Mouse (Mus musculus): ENCODE results near the gene Pou4f2. TPM values are rescaled to one million over a fixed set of nuclear protein-coding genes. Genes with fewer than 3 reads are reported as not detected.

Pou4f2 gene
- polyA plus RNA-seq, 1 experiment from 2014 or later, result not detected

DNA sequence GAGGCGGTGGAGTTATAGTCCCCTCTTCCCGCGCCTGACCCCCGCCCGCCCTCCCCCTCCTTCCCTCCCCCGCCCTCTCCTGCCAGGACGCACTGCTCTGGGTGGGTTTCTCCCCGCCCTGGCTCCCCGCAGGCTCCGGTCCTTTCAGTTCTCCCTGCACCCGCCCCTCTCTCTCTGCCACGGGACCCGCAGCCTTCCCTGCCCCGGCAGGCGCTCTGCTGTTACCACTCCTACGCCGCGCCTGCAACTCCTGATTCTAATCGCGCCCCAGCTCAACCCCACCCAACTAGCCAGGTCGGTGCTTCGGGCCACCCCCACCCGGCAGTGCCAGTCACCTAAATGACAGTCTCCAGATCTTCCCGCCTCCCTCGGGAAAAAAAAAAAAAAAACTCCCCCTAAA, 216 bp upstream of the Pou4f2 start:
- H3K4me3 ChIP-seq (ENCODE audit: low read depth, low read length), result peak overlapping the region; percentile 29
- H3K36me3 ChIP-seq (ENCODE audit: control insufficient read depth, insufficient read depth, low read length), result no peaks in the 10 kb centered on the region
- peaks cover 72% of the 10 kb centered on the region for H3K27me3 ChIP-seq (ENCODE audit: control insufficient read depth, insufficient read depth, low read length)
- H3K4me2 ChIP-seq (replicated peaks; ENCODE audit: low read depth, low read length), result peak overlapping the region; percentile 51
- ATAC-seq (ENCODE audit: insufficient number of reproducible peaks, insufficient read depth, low FRiP score, low read depth), result peak; percentile 42; the same call in 1 of the 2 replicates
- H3K4me1 ChIP-seq (ENCODE audit: control insufficient read depth, insufficient read depth, low read length), result peaks cover 3% of the 10 kb centered on the region; the same call in 1 of the 2 replicates
- no peak overlapping the region for H3K9ac ChIP-seq (replicated peaks; ENCODE audit: low read depth, low read length)
- no peak overlapping the region for H3K27ac ChIP-seq (ENCODE audit: low read length)
- H3K9me3 ChIP-seq (ENCODE audit: control insufficient read depth, low read depth, low read length), result no peaks in the 10 kb centered on the region
- 0% methylated on average over 19 of the region's 25 CpGs for WGBS

DNA sequence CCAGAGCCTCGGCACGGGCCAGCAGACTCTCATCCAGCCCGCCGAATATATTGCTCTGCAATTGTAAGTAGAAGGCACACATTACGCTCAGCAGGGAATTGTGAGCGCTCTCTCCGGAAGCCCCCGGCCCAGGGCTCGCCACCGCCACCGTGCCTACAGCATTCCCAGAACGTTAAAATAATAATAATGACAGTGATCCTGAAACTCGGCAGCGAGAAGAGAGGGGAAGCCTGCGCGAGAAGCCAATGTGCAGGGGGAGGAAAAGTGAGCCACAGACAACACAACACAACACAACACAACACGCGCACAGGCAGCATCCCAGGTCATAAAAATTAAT, 853 bp downstream of the Pou4f2 start:
- H3K27ac ChIP-seq (ENCODE audit: low read length), result no peak overlapping the region
- H3K36me3 ChIP-seq (ENCODE audit: control insufficient read depth, insufficient read depth, low read length), result no peaks in the 10 kb centered on the region
- no peak for ATAC-seq (ENCODE audit: insufficient number of reproducible peaks, insufficient read depth, low FRiP score, low read depth)
- WGBS, result under 1% methylated on average over 18 of the region's 18 CpGs
- peaks cover 3% of the 10 kb centered on the region; the same call in 1 of the 2 replicates for H3K4me1 ChIP-seq (ENCODE audit: control insufficient read depth, insufficient read depth, low read length)
- no peak overlapping the region; the same call in 1 of the 2 replicates for H3K4me2 ChIP-seq (replicated peaks; ENCODE audit: low read depth, low read length)
- no peaks in the 10 kb centered on the region for H3K9me3 ChIP-seq (ENCODE audit: control insufficient read depth, low read depth, low read length)
- peaks cover 66% of the 10 kb centered on the region for H3K27me3 ChIP-seq (ENCODE audit: control insufficient read depth, insufficient read depth, low read length)
- H3K9ac ChIP-seq (replicated peaks; ENCODE audit: low read depth, low read length), result no peak overlapping the region
- H3K4me3 ChIP-seq (ENCODE audit: low read depth, low read length), result peak overlapping the region; percentile 29; the same call in 1 of the 2 replicates

DNA sequence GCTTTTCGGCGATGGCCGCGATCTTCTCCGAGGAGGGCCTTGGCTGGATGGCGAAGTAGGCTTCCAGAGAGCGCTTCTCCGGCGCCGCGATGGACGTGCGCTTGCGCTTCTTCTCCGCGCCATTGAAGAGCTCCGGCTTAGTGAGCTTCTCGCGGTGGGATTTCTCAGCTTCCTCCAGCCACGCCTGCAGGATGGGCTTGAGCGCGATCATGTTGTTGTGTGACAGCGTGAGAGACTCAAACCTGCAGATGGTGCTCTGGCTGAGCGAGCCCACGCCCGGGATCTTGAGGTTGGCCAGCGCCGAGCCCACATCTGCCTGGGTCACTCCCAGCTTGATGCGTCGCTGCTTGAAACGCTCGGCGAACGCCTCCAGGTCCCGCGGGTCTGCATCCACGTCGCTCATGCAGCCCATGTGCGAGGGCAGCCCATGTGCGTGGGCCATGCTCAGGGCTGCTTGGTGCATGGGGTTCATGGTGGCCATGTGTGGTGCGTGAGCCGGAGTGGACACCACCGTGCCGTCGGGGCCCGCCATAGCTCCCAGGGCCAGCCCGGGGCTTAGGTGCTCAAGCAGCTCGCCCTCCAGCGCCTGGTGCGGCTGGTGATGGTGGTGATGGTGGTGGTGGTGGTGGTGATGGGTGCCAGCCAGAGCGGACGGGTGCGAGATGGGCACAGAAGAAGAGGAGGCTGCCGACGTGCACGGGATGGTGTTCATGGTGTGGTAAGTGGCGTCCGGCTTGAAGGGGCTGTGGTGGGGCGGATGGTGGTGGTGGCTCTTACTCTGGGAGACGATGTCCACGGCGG, 1.4 kb downstream of the Pou4f2 start:
- Histone ChIP-seq H3K4me3 (ENCODE audit: low read depth, low read length) (peak overlapping the region; percentile 11; the same call in 1 of the 2 replicates), H3K36me3 (ENCODE audit: control insufficient read depth, insufficient read depth, low read length) (no peaks in the 10 kb centered on the region), H3K4me1 (ENCODE audit: control insufficient read depth, insufficient read depth, low read length) (peaks cover 3% of the 10 kb centered on the region; the same call in 1 of the 2 replicates), H3K27me3 (ENCODE audit: control insufficient read depth, insufficient read depth, low read length) (peaks cover 64% of the 10 kb centered on the region), H3K27ac (ENCODE audit: low read length) (no peak overlapping the region), H3K9me3 (ENCODE audit: control insufficient read depth, low read depth, low read length) (no peaks in the 10 kb centered on the region), H3K9ac (replicated peaks; ENCODE audit: low read depth, low read length) (no peak overlapping the region), H3K4me2 (replicated peaks; ENCODE audit: low read depth, low read length) (no peak overlapping the region)
- WGBS, result 1% methylated on average over 62 of the region's 62 CpGs
- no peak for ATAC-seq (ENCODE audit: insufficient number of reproducible peaks, insufficient read depth, low FRiP score, low read depth)

DNA sequence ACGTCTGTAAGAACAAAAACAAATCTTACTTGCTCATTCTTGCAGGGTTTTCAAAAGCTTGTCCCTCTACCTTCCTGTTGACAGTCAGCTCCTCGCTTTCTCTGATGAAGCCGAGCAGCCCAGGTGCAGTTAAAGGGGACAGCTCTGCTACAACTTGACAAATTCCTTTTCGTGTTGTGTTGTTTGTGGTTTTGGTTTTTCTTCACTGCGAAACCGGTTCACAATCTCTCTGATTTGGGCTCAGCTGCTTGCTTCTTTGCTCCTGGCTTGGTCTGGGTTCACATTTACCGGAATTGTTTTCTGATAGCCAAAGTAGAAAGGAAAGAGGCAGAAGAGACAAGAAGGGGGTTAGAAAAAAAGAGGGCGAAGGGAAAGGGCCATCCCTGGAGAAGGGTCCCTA, 2.1 kb downstream of the Pou4f2 start:
- Histone ChIP-seq H3K27ac (ENCODE audit: low read length) (no peak overlapping the region), H3K9me3 (ENCODE audit: control insufficient read depth, low read depth, low read length) (no peaks in the 10 kb centered on the region), H3K4me1 (ENCODE audit: control insufficient read depth, insufficient read depth, low read length) (peaks cover 3% of the 10 kb centered on the region; the same call in 1 of the 2 replicates), H3K36me3 (ENCODE audit: control insufficient read depth, insufficient read depth, low read length) (no peaks in the 10 kb centered on the region), H3K27me3 (ENCODE audit: control insufficient read depth, insufficient read depth, low read length) (peaks cover 62% of the 10 kb centered on the region), H3K4me2 (replicated peaks; ENCODE audit: low read depth, low read length) (no peak overlapping the region), H3K4me3 (ENCODE audit: low read depth, low read length) (no peak overlapping the region), H3K9ac (replicated peaks; ENCODE audit: low read depth, low read length) (no peak overlapping the region)
- 4% methylated on average over 8 of the region's 8 CpGs for WGBS
- ATAC-seq (ENCODE audit: insufficient number of reproducible peaks, insufficient read depth, low FRiP score, low read depth), result no peak

DNA sequence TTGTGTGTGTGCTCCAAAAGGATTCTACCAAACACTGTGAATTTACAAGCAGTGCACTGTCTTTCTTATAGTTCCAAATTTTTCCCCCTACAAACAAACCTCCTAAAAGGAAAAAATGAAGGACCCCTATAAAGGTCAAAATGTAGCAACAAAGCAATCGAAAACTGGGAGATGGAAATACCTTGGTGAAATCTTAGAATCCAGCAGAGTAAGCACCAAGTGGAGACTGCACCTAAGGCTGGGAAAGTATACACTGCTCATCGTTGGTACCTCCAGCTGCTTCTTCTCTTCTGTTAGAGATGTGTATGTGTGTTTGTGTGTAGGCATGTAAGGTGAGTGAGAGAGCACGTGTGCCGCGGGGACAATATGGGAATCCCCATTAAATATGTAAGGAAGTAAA, 3.1 kb downstream of the Pou4f2 start:
- Histone ChIP-seq H3K4me2 (replicated peaks; ENCODE audit: low read depth, low read length) (no peak overlapping the region), H3K9me3 (ENCODE audit: control insufficient read depth, low read depth, low read length) (no peaks in the 10 kb centered on the region), H3K27me3 (ENCODE audit: control insufficient read depth, insufficient read depth, low read length) (peaks cover 56% of the 10 kb centered on the region), H3K4me1 (ENCODE audit: control insufficient read depth, insufficient read depth, low read length) (peaks cover 3% of the 10 kb centered on the region; the same call in 1 of the 2 replicates), H3K36me3 (ENCODE audit: control insufficient read depth, insufficient read depth, low read length) (no peaks in the 10 kb centered on the region), H3K27ac (ENCODE audit: low read length) (no peak overlapping the region), H3K4me3 (ENCODE audit: low read depth, low read length) (no peak overlapping the region), H3K9ac (replicated peaks; ENCODE audit: low read depth, low read length) (no peak overlapping the region)
- WGBS, result 17% methylated on average over 5 of the region's 5 CpGs
- no peak for ATAC-seq (ENCODE audit: insufficient number of reproducible peaks, insufficient read depth, low FRiP score, low read depth)

DNA sequence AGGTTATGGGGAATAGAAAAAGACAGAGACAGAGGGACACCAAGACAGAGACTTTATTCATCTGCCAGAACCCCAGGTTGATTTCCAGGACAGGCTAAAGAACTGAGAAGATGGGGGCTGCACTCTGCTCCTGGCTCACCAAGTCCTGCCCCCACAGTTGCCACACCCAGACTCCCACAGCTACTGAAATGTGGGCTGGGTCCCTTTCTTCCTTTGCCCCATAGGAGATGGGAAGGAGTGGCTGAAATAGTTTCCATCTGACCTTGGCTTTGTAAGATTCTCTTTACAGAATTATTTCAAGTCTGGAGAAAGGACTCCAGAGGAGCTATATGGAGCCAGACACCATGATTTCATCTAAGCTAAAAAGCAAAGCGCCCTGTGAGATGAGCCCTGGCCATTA, 4.0 kb downstream of the Pou4f2 start:
- Histone ChIP-seq H3K9ac (replicated peaks; ENCODE audit: low read depth, low read length) (no peak overlapping the region), H3K27me3 (ENCODE audit: control insufficient read depth, insufficient read depth, low read length) (peaks cover 51% of the 10 kb centered on the region), H3K36me3 (ENCODE audit: control insufficient read depth, insufficient read depth, low read length) (no peaks in the 10 kb centered on the region), H3K9me3 (ENCODE audit: control insufficient read depth, low read depth, low read length) (no peaks in the 10 kb centered on the region), H3K27ac (ENCODE audit: low read length) (no peak overlapping the region), H3K4me3 (ENCODE audit: low read depth, low read length) (no peak overlapping the region), H3K4me1 (ENCODE audit: control insufficient read depth, insufficient read depth, low read length) (peaks cover 3% of the 10 kb centered on the region; the same call in 1 of the 2 replicates), H3K4me2 (replicated peaks; ENCODE audit: low read depth, low read length) (no peak overlapping the region)
- no peak for ATAC-seq (ENCODE audit: insufficient number of reproducible peaks, insufficient read depth, low FRiP score, low read depth)
- WGBS, result 26% methylated on average over 1 of the region's 1 CpGs

DNA sequence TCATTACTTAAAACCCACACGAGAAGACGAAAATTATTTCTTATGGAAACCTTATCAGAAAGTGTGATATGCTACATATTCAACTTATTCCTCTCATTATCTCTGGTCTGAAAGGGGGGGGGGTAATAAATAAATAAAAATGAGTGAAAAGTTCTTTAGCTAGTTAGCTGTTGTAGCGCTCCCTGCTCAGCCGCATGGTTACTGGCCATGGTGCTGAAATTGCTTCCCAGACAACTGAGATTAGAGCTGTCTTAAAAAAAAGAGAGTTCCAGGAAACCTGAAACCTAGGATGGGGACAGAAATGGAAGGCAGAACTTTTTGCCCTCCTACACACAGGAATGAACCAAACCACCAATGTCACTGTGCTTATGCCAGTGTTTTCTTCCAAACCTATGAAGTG, 5.1 kb downstream of the Pou4f2 start:
- 3% methylated on average over 4 of the region's 4 CpGs for WGBS
- no peak overlapping the region for H3K9ac ChIP-seq (replicated peaks; ENCODE audit: low read depth, low read length)
- peaks cover 51% of the 10 kb centered on the region for H3K27me3 ChIP-seq (ENCODE audit: control insufficient read depth, insufficient read depth, low read length)
- no peaks in the 10 kb centered on the region for H3K9me3 ChIP-seq (ENCODE audit: control insufficient read depth, low read depth, low read length)
- H3K4me2 ChIP-seq (replicated peaks; ENCODE audit: low read depth, low read length), result no peak overlapping the region
- 0 out of 2 replicates have a peak, but pooled peaks cover 3% of the 10 kb centered on the region for H3K4me1 ChIP-seq (ENCODE audit: control insufficient read depth, insufficient read depth, low read length)
- no peak overlapping the region for H3K4me3 ChIP-seq (ENCODE audit: low read depth, low read length)
- no peak overlapping the region for H3K27ac ChIP-seq (ENCODE audit: low read length)
- H3K36me3 ChIP-seq (ENCODE audit: control insufficient read depth, insufficient read depth, low read length), result no peaks in the 10 kb centered on the region
- no peak for ATAC-seq (ENCODE audit: insufficient number of reproducible peaks, insufficient read depth, low FRiP score, low read depth)

DNA sequence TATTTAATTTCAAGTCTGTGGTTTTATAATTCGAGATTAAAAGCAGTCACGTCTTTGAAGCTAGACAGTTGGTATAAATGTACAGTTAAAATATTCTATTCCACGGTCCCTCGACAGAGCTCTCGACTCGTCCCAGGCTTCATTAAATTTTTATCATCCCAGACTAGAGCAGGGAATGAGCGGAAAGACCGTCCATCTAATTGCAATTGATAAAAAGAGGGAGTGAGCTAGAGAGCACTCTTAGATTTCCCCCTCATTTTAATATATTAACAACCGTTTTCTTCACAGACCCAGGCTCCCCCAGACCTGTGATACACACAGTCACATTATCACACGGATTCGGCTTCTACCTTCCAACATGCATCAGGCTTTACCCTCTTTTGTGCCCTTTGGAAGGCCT, 8.3 kb downstream of the Pou4f2 start:
- Histone ChIP-seq H3K36me3 (ENCODE audit: control insufficient read depth, insufficient read depth, low read length) (no peaks in the 10 kb centered on the region), H3K4me2 (replicated peaks; ENCODE audit: low read depth, low read length) (no peak overlapping the region), H3K4me3 (ENCODE audit: low read depth, low read length) (no peak overlapping the region), H3K4me1 (ENCODE audit: control insufficient read depth, insufficient read depth, low read length) (no peaks in the 10 kb centered on the region), H3K27me3 (ENCODE audit: control insufficient read depth, insufficient read depth, low read length) (peaks cover 30% of the 10 kb centered on the region), H3K9me3 (ENCODE audit: control insufficient read depth, low read depth, low read length) (no peaks in the 10 kb centered on the region), H3K9ac (replicated peaks; ENCODE audit: low read depth, low read length) (no peak overlapping the region), H3K27ac (ENCODE audit: low read length) (no peak overlapping the region)
- WGBS, result 8% methylated on average over 11 of the region's 11 CpGs
- ATAC-seq (ENCODE audit: insufficient number of reproducible peaks, insufficient read depth, low FRiP score, low read depth), result no peak

DNA sequence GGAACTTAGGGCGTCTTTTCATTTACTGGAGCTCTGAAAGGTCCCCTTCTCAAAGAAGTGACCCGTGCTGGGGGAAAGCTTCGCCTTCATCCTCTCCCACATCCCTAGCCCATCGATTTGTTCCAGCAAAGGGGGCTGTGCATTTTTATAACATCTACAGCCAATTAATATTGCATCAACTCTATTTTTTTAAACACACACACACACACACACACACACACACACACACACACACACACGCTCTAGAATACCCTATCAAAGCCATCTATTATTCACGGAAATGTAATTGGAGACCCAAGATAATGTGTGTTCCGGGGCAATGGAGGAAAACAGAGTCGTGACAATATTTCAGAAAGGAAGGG, 8.7 kb downstream of the Pou4f2 start:
- 2% methylated on average over 8 of the region's 8 CpGs for WGBS
- Histone ChIP-seq H3K9ac (replicated peaks; ENCODE audit: low read depth, low read length) (no peak overlapping the region), H3K4me3 (ENCODE audit: low read depth, low read length) (no peak overlapping the region), H3K4me1 (ENCODE audit: control insufficient read depth, insufficient read depth, low read length) (no peaks in the 10 kb centered on the region), H3K4me2 (replicated peaks; ENCODE audit: low read depth, low read length) (no peak overlapping the region), H3K27ac (ENCODE audit: low read length) (no peak overlapping the region), H3K9me3 (ENCODE audit: control insufficient read depth, low read depth, low read length) (no peaks in the 10 kb centered on the region), H3K36me3 (ENCODE audit: control insufficient read depth, insufficient read depth, low read length) (no peaks in the 10 kb centered on the region), H3K27me3 (ENCODE audit: control insufficient read depth, insufficient read depth, low read length) (peaks cover 30% of the 10 kb centered on the region)
- no peak for ATAC-seq (ENCODE audit: insufficient number of reproducible peaks, insufficient read depth, low FRiP score, low read depth)
